Mouse (Mus musculus): ENCODE measurements around the gene Trmt5. TPM values are rescaled to one million over a fixed set of nuclear protein-coding genes. Genes with fewer than 3 reads are reported as not detected.

The Trmt5 gene
- polyA plus RNA-seq, 1 experiment, result 4.0 TPM

DNA sequence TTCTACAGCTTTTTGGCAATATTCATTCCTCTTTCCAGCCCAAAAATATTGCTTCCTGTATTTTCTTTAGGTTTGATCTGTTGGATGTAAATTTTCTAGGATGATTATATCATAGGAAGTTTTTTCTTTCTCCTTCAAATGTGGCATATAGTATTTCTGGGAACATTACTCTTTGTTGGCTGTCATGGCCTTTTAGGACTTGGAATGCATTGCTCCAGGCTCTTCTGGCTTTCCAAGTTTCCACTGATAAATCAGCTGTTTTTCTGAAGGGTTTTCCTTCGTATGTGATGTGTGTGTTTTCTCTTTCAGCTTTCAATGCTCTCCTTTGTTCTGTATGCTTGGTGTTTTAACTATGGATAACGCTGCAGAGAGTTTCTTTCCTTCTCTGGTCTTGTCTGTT is 31.5 kb downstream of the Trmt5 start:
- H3K4me1 ChIP-seq (ENCODE audit: control insufficient read depth, insufficient read depth, low read length), result no peaks in the 10 kb centered on the region
- H3K4me3 ChIP-seq (replicated peaks; ENCODE audit: extremely low read depth, low read depth, low read length), result no peak overlapping the region
- WGBS, result 55% methylated on average over 2 of the region's 2 CpGs
- DNase-seq, result no peak
- TF ChIP-seq CTCF (IDR thresholded peaks at IDR 0.05; ENCODE audit: insufficient read depth, low read length), result no peak
- TF ChIP-seq POLR2A (IDR thresholded peaks at IDR 0.05; ENCODE audit: borderline replicate concordance, extremely low read depth, low read depth, low read length), result no peak

- TF ChIP-seq POLR2A (IDR thresholded peaks at IDR 0.05; ENCODE audit: borderline replicate concordance, extremely low read depth, low read depth, low read length), result no peak
- TF ChIP-seq CTCF (IDR thresholded peaks at IDR 0.05; ENCODE audit: insufficient read depth, low read length), result no peak
- 56% methylated on average over 5 of the region's 5 CpGs for WGBS
- no peak for DNase-seq
- no peaks in the 10 kb centered on the region for H3K4me1 ChIP-seq (ENCODE audit: control insufficient read depth, insufficient read depth, low read length)
- no peak overlapping the region for H3K4me3 ChIP-seq (replicated peaks; ENCODE audit: extremely low read depth, low read depth, low read length)
These were observed 40.8 kb downstream of the Trmt5 start for GRCm38 (mm10) chr12:73245687-73246086.

DNA sequence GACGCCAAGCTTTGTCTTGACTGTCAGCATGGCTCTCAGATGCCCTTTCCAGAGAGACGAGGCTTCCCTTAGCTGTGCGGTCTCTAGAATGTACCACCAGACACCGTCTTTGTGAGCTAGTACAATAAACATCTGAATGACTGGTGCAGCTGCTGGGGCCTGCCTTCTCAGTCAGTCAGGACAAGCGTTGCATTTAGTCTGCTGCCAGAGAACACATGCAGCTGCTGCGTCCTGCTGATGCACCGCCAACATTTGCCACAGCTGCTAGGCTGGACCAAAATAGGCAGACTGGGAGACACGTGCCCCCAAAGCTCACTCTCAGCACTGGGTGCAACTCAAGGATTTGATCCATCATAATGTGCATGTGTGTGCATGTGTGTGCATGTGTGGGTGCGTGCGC is 44.5 kb downstream of the Trmt5 start:
- no peak for DNase-seq
- Histone ChIP-seq H3K4me1 (ENCODE audit: control insufficient read depth, insufficient read depth, low read length) (no peaks in the 10 kb centered on the region), H3K4me3 (replicated peaks; ENCODE audit: extremely low read depth, low read depth, low read length) (no peak overlapping the region)
- WGBS, result 73% methylated on average over 10 of the region's 10 CpGs
- TF ChIP-seq POLR2A (IDR thresholded peaks at IDR 0.05; ENCODE audit: borderline replicate concordance, extremely low read depth, low read depth, low read length) (no peak), CTCF (IDR thresholded peaks at IDR 0.05; ENCODE audit: insufficient read depth, low read length) (no peak)

- TF ChIP-seq CTCF (IDR thresholded peaks at IDR 0.05; ENCODE audit: insufficient read depth, low read length) (no peak), POLR2A (IDR thresholded peaks at IDR 0.05; ENCODE audit: borderline replicate concordance, extremely low read depth, low read depth, low read length) (no peak)
- 49% methylated on average over 2 of the region's 2 CpGs for WGBS
- DNase-seq, result no peak
- no peak overlapping the region for H3K4me3 ChIP-seq (replicated peaks; ENCODE audit: extremely low read depth, low read depth, low read length)
- H3K4me1 ChIP-seq (ENCODE audit: control insufficient read depth, insufficient read depth, low read length), result no peaks in the 10 kb centered on the region
These were observed 53.9 kb downstream of the Trmt5 start for GRCm38 (mm10) chr12:73232586-73232985.

DNA sequence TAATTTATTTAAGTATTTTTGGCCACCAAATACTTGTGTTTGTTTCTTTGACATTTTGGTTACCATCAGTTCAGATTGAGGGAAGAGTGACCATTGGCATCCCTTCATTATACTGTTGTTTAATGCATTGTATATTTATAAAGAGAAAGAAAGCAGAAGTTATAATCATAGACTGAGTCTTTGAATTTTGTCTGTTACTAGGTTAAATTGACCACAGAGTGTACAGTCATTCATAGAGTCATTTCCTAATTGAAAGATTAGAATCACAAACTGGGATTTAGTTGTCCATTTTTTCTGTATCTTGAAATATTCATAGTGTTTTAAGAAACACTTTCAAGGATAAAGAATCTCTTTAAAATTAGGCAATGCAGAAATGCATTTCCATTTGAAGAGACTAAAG is 55.0 kb downstream of the Trmt5 start:
- H3K4me3 ChIP-seq (replicated peaks; ENCODE audit: extremely low read depth, low read depth, low read length), result no peak overlapping the region
- no peak for DNase-seq
- TF ChIP-seq POLR2A (IDR thresholded peaks at IDR 0.05; ENCODE audit: borderline replicate concordance, extremely low read depth, low read depth, low read length) (no peak), CTCF (IDR thresholded peaks at IDR 0.05; ENCODE audit: insufficient read depth, low read length) (no peak)
- no peaks in the 10 kb centered on the region for H3K4me1 ChIP-seq (ENCODE audit: control insufficient read depth, insufficient read depth, low read length)

GRCm38 (mm10) chr12:73230196-73230595 is 56.3 kb downstream of the Trmt5 start:
- Histone ChIP-seq H3K4me3 (replicated peaks; ENCODE audit: extremely low read depth, low read depth, low read length) (no peak overlapping the region), H3K4me1 (ENCODE audit: control insufficient read depth, insufficient read depth, low read length) (no peaks in the 10 kb centered on the region)
- DNase-seq, result no peak
- TF ChIP-seq CTCF (IDR thresholded peaks at IDR 0.05; ENCODE audit: insufficient read depth, low read length) (no peak), POLR2A (IDR thresholded peaks at IDR 0.05; ENCODE audit: borderline replicate concordance, extremely low read depth, low read depth, low read length) (no peak)

Other genes starting within 250 kb of the Trmt5 start
- 3.0 and 3.6 TPM in 2 replicates for gene Six1, start 232.8 kb downstream of the Trmt5 start, polyA plus RNA-seq (2012; rRNA removed)
- gene Six4, start 173.3 kb downstream of the Trmt5 start, polyA plus RNA-seq (2012; rRNA removed), result 2.1 and 2.6 TPM in 2 replicates
- gene Mnat1, start 163.0 kb downstream of the Trmt5 start, polyA plus RNA-seq (2012; rRNA removed), result 3.5 and 6.4 TPM in 2 replicates
- gene Slc38a6, start 69 bp upstream of the Trmt5 start, polyA plus RNA-seq (2012; rRNA removed), result 17.5 and 24.9 TPM in 2 replicates

All from lung, adult 2 months (tissue).